Mouse (Mus musculus): ENCODE results near the gene Tas1r1.

The Tas1r1 gene

DNA sequence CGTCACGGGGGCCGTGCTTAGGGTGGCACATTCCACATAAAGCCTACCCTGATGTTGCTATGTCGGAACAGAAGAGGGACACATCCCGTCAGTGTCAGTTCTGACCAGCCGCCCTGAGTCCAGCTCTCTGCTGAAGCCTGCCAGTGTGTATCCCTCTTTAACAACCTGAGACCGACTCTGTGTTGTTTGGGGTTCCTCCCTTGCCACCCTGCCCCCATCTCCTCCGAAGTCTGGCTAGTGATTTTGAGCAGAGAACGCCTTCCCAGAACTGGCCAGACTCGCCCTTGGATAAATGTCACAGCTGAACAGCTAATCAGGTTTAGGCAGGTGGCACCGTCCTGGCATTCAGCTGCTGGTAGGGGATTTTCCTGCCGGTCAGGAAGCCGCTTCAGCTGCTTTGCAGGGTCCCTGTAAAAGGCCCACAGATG lies 27.6 kb downstream of the Tas1r1 start:
- no peak for DNase-seq (ENCODE audit: low read depth, low spot score)

DNA sequence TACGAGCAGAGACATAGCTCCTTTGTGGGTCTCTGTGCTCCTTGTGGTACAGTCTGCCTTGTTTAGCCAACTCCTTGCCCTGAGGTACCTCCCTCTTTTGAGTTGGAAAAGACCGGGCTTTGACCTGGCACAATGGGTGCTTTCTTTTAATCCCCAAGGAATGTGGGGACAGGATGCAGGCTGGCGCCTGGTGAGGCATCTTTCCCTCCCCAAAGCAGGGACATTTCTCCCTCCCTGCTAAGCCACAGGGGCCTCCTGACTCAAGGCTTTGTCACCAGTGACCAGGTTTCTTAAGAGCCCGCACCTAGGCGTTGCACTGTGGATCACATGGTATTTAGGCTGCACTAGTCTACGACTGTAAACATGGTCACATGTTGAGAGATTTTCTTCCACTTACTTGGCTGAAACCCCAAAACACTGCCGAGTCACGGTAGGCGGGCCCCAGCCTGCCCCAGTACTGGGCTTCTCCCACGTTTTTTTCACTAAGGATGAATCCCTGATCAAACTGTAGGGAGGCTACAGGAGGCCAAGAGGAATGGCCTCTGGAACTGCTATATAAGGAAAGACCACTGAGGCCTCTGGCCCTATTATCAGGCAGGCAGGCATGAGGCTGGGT lies 28.2 kb downstream of the Tas1r1 start:
- no peak for DNase-seq (ENCODE audit: low read depth, low spot score)

DNA sequence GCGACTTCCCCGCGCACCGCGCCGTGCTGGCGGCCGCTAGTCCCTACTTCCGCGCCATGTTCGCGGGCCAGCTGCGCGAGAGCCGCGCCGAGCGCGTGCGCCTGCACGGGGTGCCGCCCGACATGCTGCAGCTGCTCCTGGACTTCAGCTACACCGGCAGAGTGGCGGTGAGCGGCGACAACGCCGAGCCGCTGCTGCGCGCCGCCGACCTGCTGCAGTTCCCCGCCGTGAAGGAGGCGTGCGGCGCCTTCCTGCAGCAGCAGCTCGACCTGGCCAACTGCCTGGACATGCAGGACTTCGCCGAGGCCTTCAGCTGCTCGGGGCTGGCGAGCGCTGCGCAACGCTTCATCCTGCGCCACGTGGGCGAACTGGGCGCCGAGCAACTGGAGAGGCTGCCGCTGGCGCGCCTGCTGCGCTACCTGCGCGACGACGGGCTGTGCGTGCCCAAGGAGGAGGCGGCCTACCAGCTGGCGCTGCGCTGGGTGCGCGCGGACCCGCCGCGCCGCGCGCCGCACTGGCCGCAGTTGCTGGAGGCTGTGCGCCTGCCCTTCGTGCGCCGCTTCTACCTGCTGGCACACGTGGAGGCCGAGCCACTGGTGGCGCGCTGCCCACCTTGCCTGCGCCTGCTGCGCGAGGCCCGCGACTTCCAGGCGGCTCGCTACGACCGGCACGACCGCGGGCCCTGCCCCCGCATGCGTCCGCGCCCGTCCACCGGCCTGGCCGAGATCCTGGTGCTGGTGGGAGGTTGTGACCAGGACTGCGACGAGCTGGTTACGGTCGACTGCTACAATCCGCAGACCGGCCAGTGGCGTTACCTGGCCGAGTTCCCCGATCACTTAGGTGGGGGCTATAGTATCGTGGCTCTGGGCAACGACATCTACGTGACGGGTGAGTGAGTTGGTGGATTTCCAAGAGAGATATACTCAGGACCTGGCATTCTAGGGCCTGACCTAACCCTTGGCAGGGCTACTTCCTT lies 29.0 kb downstream of the Tas1r1 start:
- DNase-seq (ENCODE audit: low read depth, low spot score): no peak

DNA sequence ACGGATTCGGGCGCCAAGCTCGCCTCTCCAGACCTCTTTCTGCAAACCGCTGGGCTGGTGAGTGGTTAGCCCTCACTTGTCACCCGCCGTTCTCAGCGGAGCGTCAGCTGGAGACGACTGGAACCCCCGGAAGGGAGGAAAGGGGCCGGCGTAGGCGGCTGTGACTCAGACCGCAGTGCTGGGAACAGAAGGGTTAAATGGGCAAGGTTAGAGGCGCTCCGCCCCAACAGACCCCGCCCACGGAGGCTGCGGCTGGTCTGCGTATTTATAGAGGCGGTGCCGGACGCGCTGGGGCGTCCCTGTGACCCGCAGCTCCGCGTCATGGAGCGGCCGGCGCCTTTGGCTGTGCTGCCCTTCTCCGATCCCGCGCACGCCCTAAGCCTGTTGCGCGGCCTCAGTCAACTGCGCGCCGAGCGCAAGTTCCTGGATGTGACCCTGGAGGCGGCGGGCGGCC lies 29.7 kb downstream of the Tas1r1 start, which contains the start of gene Klhl21:
Klhl21 (plus strand) TSS at position 182 of the 454 bp plus-strand sequence.
- peak; percentile 86 for DNase-seq (ENCODE audit: low read depth, low spot score)

DNA sequence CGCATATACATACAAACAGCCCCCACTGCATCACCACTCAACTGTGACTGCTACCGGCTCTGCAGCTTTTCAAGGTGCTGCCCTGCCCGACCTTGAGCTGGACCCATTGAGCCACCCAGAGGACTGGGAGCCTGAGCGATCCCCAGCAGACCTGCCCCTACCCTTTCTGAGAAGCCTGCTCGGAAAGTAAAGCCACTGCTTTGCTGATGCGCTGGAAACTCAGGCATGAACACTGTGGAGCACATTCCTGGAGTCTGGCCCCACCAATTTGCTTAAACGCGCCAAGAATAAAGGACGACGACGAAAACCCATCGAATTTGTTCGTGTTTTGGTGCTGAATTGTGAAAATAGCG lies 30.2 kb downstream of the Tas1r1 start:
- DNase-seq (ENCODE audit: low read depth, low spot score): no peak

DNA sequence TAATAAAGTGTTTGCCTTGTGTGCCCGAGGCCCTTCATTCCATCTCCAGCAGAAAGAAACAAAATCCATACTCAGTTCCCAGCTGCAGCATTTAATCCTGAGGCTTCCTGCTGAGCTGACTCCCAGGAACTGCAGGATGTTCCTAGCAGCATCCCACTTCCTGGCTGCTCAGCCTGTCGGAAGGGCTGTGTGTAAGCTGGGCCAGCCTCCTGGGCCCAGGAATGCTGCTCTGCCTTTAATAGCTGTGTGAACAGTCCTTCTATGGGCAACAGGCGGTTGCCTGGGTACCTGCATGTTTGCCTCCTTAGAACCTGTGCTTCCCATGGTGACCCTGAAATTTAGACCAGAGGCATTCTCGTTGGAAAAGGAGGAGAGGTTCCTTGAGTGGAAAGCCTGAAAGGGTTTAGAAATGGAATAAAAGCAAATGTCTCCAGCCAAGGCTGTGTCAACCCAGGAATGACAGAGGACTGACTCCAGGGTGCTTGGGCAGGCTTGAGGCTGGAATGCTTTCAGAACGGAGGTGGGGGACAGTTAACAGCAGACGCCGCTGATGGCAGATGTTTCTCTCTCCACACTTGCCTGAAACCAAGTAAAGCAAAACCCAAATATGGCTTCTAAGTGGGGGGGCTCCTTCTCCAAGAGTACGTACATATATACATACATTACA lies 30.8 kb downstream of the Tas1r1 start:
- no peak for DNase-seq (ENCODE audit: low read depth, low spot score)

DNA sequence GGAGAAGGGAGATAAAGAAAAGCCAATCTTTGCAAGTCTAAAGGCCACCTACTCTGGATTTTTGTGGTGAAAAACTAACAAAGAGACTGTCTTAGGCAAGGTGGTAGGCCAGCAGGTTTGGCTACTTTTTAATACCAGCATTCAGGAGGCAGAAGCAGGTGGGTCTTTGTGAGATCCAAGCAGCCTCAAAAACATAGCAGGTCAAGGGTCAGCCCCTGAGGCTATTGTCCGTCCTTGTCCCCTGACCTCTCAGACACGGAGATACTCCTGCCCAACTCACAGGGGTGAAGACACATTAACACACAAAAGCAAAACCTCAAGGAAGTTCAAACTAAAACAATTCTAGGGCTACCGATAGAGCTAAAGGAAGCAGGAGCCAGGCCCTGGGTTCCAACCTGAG lies 31.6 kb downstream of the Tas1r1 start:
- no peak for DNase-seq (ENCODE audit: low read depth, low spot score)

DNA sequence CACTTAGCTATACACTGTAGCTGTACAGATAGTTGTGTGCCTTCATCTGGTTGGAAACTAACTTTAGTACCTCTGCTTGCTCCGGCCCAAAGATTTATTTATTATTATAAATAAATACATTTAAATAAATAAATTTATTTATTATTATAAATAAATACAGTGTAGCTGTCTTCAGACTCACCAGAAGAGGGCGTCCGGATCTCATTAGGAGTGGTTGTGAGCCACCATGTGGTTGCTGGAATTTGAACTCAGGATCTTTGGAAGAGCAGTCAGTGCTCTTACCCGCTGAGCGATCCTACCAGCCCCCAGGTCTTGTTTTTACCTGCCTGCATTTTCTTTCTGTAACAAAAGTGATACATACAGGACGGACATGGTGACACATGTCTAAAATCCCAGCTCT lies 32.2 kb downstream of the Tas1r1 start:
- DNase-seq (ENCODE audit: low read depth, low spot score): no peak

DNA sequence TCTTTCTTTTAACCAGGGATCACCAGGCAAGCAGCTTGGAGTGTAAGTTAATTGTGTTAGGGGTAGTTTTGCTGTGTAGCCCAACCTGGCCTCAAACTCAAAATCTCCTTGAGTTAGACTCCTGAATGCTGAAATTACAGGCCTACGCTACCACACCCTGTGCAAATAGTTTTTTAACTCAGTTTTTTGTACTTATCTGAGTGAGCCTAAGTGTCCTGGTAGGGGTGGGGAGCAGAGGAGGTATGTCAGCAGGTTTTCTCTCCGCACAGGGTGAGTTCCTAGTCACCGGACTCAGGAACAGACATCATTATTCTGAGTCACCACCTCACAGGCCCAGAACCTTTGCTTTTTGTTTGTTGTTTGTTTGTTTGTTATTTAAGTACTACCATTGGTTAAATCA lies 36.3 kb downstream of the Tas1r1 start:
- no peak for DNase-seq (ENCODE audit: low read depth, low spot score)

DNA sequence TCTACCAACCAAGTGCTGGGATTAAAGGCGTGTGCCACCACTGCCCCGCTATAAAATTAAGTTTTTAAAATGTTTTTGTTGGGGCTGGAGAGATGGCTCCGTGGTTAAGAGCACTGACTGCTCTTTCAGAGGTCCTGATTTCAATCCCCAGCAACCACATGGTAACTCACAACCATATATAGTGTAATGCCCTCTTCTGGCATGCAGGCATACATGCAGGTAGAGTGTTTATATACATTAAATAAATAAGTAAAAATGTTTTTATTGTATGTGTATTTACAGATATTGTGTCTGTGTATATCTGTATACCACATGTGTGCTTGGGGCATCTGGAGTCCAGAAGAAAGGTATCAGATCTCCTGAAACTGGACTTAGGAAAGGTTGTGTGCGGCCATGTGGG lies 37.0 kb downstream of the Tas1r1 start:
- DNase-seq (ENCODE audit: low read depth, low spot score): no peak

DNA sequence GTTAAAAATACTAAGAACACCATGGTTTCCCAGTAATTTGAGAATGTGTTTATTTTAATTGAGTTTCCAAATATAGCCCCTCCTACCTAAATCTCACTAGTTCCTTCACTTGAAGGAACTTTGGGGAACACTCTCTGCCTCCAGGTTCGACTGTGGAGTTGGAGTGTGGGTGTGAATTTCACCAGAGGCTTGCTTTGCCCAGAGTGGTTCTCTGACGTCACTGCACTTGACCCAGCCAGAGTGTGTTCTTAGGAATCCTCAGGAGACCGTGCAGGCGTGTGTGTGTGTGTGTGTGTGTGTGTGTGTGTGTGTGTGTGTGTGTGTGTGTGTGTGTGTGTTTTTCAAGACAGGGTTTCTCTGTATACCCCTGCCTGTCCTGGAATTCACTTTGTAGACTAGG lies 37.5 kb downstream of the Tas1r1 start:
- DNase-seq (ENCODE audit: low read depth, low spot score): no peak

DNA sequence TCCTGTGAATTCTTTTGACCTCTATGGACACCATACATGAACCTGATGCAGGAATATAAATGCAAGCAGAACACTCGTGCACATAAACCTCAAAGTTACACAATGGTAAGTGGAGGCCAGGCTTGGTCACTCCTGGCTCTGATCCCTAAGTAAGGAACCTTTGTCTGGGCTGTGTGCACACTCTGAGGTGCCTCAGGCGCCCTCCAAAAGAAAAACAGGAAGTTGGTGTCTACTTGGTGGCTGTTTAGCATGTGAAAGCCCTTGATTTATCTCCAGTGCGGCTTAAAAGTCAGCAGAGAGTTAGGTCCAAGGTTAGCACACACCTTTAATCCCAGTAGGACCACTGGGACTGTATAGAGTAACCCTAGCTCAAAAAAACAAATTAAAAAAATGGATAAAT lies 38.9 kb downstream of the Tas1r1 start:
- DNase-seq (ENCODE audit: low read depth, low spot score): no peak

DNA sequence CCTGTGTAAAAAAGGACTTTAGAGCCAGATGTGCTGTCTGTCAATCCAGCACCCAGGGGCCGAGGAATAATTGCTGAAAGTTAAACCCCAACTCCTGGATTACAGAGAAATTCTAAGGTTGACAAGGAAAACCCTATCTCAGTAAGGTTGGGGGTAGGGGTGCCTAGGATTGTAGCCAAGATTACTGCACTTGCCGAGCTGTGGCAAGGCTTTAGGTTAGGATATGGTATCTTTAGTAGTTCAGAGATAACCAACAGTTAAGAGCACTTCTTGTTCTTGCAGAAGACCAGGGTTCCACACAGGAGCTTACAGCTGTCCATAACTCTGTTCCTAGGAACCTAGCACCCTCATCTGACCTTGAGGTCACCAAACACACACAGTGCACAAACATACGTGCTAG lies 40.7 kb downstream of the Tas1r1 start:
- no peak for DNase-seq (ENCODE audit: low read depth, low spot score)

DNA sequence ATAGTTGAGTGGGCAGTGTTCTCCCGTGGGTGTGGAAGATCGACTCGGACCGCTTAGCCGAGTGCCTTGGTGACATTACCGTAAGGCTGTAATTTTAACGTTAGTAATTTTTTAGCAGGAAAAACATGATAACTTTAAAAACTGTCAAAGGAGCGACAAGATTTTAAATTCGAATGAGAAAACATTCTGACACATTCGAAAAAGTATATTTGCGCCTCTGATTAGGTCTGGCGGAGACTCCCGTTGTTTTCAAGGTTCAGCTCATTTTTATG lies 41.5 kb downstream of the Tas1r1 start:
- no peak for DNase-seq (ENCODE audit: low read depth, low spot score)

DNA sequence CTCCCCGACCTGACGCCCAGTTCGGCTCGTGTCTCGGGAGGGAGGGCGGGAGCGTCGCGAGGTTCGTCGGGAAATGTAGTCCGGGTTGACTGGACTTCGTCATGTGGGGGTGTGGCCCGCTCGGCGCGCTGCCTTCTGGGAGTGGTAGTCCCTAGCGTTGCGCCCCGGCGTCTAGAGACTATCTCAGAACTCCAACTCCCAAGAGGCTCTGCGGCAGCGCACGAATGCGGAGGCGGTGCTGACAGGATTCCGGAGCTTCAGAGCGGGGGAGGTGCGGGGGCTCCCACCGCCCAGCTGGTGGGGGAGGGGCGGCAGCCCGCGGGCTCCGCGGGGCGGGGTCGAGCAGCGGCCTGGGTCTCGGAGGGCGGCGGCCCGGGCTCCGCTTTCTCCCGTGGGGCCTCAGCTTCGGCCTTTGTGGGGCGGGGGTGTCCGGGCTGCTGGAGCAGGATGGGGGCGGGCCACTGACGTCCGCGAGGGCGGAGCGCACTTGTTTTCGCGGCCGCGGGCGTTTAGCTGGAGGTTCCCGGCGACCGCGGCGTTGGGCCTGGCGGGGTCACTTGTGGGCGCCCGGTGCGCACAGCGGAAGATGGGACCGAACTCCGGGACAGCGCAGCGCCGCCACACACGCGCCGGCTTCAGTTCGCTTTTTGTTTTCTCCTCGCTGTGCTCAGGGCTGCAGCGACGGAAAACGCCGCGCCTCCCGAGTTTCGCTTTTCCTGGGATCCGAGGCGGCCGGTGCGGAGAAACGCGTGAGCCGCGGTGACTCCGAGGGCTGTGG lies 42.0 kb downstream of the Tas1r1 start, which contains the start of gene Phf13:
Phf13 (minus strand) TSS at position 86 of the 778 bp plus-strand sequence.
- DNase-seq (ENCODE audit: low read depth, low spot score): peak; percentile 98

DNA sequence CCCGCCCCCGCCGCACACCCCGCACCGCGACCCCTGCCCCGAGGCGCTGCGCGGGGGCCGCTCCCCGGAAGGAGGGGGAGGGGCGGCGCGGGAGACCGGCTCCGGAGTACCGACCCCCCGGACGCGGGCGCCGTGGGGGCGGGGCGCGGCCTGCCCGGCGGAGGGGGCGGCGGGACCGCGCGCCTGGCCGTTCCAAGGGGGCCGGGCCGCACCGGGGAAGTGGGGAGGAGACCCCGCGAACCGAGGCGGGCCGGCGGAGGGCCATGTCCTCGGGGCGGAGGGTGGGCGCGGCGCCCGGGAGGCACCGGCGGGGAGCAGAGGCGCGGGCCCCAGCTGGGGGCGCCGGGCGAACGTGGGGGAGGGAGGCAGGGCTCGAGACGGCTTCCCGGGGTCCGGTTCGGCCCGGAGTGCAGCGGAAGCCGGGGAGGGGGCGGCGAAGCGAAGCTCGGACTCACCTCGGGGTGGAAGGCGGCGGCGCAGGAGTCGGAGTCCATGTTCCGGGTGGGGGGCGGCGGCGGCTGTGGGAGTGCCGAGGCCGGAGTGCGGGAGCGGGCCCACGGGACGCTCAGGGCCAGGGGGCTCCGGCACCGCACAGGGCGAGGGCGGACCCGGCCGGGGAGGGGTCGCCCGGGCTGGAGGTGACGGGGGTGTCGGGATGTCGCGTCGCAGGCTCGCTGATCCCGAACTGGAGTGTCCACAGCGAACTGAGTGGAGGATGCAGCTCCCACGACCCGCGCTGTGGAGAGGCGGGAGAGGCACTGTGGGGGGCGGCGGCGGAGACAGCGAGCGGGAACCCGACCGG lies 42.8 kb downstream of the Tas1r1 start:
- no peak for DNase-seq (ENCODE audit: low read depth, low spot score)

DNA sequence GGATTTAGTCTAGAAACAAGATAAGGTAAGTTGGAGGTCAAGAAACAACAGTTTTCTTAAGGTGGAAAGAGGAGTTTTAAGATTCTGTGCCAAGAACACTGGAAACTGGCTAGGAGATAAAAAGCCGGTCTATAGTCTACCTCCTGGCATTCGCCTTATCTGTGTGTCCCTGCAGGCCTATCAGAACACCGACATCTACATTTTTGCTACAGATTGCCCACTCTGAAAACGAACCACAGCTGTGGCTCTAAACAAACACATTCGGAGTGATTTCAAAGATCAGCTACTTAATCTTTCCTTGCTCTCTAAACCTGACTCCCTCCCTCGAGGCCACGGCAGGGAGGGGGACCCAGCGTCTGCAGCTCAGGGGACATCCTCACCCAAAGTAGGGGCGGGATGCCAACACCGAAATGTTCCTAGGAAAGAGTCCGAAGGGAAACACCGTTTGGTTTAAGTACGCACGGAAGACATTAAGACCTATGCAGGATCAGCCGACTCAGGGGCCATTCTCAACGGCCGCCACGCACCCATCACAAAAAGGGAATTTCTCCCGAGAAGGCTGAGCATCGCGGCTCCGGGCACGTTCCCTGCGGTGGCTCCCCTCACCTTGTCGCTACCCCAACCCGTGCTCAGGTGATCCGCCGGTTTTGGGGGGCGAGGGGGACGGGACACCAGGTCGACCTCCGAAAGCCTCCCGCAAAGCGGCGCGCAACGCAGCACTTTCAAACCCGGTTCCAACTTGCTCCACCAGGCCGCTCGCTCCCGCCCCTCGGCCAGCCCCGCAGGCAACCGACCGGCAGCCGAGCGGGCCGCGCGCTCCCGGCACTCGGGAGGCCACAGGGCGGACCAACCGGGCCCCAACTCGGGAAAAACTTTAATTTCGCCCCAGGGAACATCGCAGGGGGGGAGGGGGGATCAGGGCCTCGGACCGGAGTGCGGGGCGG lies 43.9 kb downstream of the Tas1r1 start:
- DNase-seq (ENCODE audit: low read depth, low spot score): no peak

DNA sequence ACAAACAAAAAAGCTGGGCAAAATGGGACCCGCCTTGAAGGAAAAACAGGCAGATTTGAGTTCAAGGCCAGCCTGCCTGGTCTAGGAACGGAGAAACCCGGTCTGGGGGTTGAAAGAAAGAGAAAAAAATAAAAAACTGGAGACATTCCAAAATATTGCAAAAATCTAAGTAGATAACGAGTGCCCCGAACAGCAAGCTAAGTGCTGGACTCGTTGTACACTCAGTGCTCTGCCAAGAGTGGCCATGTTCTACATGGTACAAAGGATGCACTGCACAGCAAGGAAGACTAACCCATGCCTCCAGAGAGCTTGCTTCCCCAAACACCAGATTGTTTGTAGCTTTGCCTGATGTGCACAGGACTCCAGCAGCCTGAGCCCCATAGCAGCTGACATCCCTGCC lies 45.3 kb downstream of the Tas1r1 start:
- no peak for DNase-seq (ENCODE audit: low read depth, low spot score)

DNA sequence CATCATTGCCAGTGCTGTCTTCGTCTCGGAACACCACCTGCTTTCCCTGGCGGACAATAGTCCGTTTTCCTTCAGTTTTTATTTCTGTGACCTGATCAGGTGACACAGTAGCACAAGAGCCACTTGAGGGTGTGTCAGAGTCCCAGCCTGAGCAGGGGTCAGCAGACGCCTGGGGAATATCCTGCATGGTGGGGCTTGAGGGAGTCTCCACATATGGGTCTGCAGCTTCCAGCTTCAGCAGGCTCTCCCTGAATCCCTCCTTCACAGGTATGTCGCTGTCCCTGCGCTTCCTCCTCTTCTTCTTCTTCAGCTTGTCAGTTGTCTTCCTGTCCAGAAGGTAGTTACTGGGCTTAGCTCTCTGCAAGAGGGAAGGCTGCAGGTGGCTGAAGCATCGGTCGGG lies 46.3 kb downstream of the Tas1r1 start:
- no peak for DNase-seq (ENCODE audit: low read depth, low spot score)

DNA sequence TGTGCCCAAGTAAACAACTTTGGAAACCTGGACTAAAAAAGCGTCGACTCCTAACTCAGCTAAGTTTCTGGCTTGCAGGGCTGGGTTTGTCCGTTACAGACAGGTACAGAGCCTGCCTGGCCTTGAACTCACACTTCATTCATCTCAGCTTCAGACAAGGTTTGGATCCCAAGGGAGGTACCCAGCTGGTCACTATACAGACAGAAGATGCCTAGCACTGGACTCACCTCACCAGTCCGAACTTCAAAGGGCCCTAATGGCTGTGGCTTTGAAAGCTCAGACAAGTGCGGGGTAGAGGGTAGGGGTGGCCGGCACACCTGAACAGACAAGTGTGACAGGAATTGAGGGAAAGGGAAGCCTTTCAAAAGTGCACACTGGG lies 49.3 kb downstream of the Tas1r1 start:
- no peak for DNase-seq (ENCODE audit: low read depth, low spot score)
